Mouse (Mus musculus) neural tube, embryonic 13.5 days (tissue): ENCODE data around the gene Rab29. TPM values are rescaled to one million over a fixed set of nuclear protein-coding genes. Genes with fewer than 3 reads are reported as not detected.
"Not testable (repeated sequence)": the region's sequence is repeated elsewhere in the genome, so short reads cannot be mapped to it uniquely, and the experiment has no call there.

Experiments
- ATAC-seq: fragments of 200-750 bp; cut with Nextera tagmentation; 2 replicates; pipeline ENCODE4 v1.8.0; 2017; ENCODE audit warnings: low read depth, mild to moderate bottlenecking, moderate TSS enrichment, moderate library complexity
- H3K27ac ChIP-seq: fragments of 300-500 bp; sonication (generic); replicated peaks from 2 replicates; pipeline ENCODE4 v1.5.1; 2015; ENCODE audit warnings: moderate library complexity, mild to moderate bottlenecking, inconsistent platforms
- H3K27me3 ChIP-seq: fragments of 300-500 bp; sonication (generic); 2 replicates; pipeline ENCODE4 v1.6.1; 2015; ENCODE audit warnings: mild to moderate bottlenecking, inconsistent platforms
- H3K36me3 ChIP-seq: fragments of 300-500 bp; sonication (generic); 2 replicates; pipeline ENCODE4 v1.6.1; 2015; ENCODE audit warnings: mild to moderate bottlenecking, inconsistent platforms
- H3K4me1 ChIP-seq: fragments of 300-500 bp; sonication (generic); replicated peaks from 2 replicates; pipeline ENCODE4 v1.6.1; 2015; ENCODE audit warnings: inconsistent platforms
- H3K4me2 ChIP-seq: fragments of 300-500 bp; sonication (generic); 2 replicates; pipeline ENCODE4 v1.6.1; 2015; ENCODE audit warnings: inconsistent platforms, mild to moderate bottlenecking, moderate library complexity
- H3K4me3 ChIP-seq: fragments of 300-500 bp; sonication (generic); 2 replicates; pipeline ENCODE4 v1.5.1; 2015; ENCODE audit warnings: mild to moderate bottlenecking, inconsistent platforms
- H3K9ac ChIP-seq: fragments of 300-500 bp; sonication (generic); 2 replicates; pipeline ENCODE4 v1.6.1; 2015; ENCODE audit warnings: moderate library complexity, mild to moderate bottlenecking, inconsistent platforms
- H3K9me3 ChIP-seq: fragments of 300-500 bp; sonication (generic); 2 replicates; pipeline ENCODE4 v1.6.1; 2016; ENCODE audit warnings: inconsistent platforms
- WGBS: fragments of 180-500 bp; shearing (Covaris S2); methylation state at CpG from one replicate; pipeline ENCODE4 v1.1.7; 2015; 5-methylcytosine and 5-hydroxymethylcytosine counted together
- polyA plus RNA-seq: library from polyadenylated mRNA; unstranded; fragments of >200 nt; fragmentation: Nextera tagmentation; extraction: Ambion mirVana; gene quantifications from 2 replicates; pipeline ENCODE4 v1.2.1, GENCODE M21; 2015

Gene Rab29
- polyA plus RNA-seq, 1 experiment from 2014 or later = 11.4 TPM

- no peak overlapping the region for H3K27ac ChIP-seq
- H3K9ac ChIP-seq = no peak overlapping the region
- peaks cover 21% of the 10 kb centered on the region for H3K27me3 ChIP-seq
- 93% methylated on average over 3 of the region's 3 CpGs for WGBS
- H3K36me3 ChIP-seq = no peaks in the 10 kb centered on the region
- no peaks in the 10 kb centered on the region for H3K9me3 ChIP-seq
- H3K4me3 ChIP-seq = no peak overlapping the region
- no peak for ATAC-seq
- no peak overlapping the region for H3K4me2 ChIP-seq
- H3K4me1 ChIP-seq = peaks cover 19% of the 10 kb centered on the region
Measured at GRCm38 (mm10) chr1:131908456-131908855, 41.4 kb downstream of the Rab29 start.

- peaks cover 21% of the 10 kb centered on the region for H3K4me1 ChIP-seq
- 94% methylated on average over 2 of the region's 2 CpGs for WGBS
- H3K9me3 ChIP-seq = not testable (repeated sequence)
Measured at GRCm38 (mm10) chr1:131909236-131909635, 42.2 kb downstream of the Rab29 start.

GRCm38 (mm10) chr1:131910001-131910648 is 43.1 kb downstream of the Rab29 start, which contains the start of gene Nucks1:
Gene Nucks1 (plus strand): TSS chr1:131910534.
- Histone ChIP-seq H3K9me3 (no peaks in the 10 kb centered on the region), H3K4me3 (peak within 1 kb of the TSS; percentile 77), H3K4me2 (peak within 1 kb of the TSS; percentile 80), H3K27me3 (peaks cover 21% of the 10 kb centered on the region), H3K27ac (peak within 1 kb of the TSS; percentile 99), H3K4me1 (peaks cover 24% of the 10 kb centered on the region), H3K36me3 (no peaks in the 10 kb centered on the region), H3K9ac (peak within 1 kb of the TSS; percentile 95)
- under 1% methylated on average over 35 of the region's 35 CpGs for WGBS
- peak; percentile 99 for ATAC-seq

More at GRCm38 (mm10) chr1:131909236-131909635, 42.2 kb downstream of the Rab29 start:
- peaks cover 21% of the 10 kb centered on the region for H3K27me3 ChIP-seq
- H3K27ac ChIP-seq, ATAC-seq, H3K4me2 ChIP-seq, H3K36me3 ChIP-seq, H3K4me3 ChIP-seq, H3K9ac ChIP-seq: not testable (repeated sequence)

GRCm38 (mm10) chr1:131910674-131911558 is 43.9 kb downstream of the Rab29 start:
- Histone ChIP-seq H3K9ac (peak overlapping the region; percentile 95), H3K4me3 (peak overlapping the region; percentile 77), H3K9me3 (no peaks in the 10 kb centered on the region), H3K27me3 (peaks cover 21% of the 10 kb centered on the region), H3K27ac (peak overlapping the region; percentile 99), H3K4me2 (peak overlapping the region; percentile 80), H3K36me3 (no peaks in the 10 kb centered on the region), H3K4me1 (peaks cover 31% of the 10 kb centered on the region)
- peak; percentile 88 for ATAC-seq
- WGBS = under 1% methylated on average over 88 of the region's 88 CpGs

GRCm38 (mm10) chr1:131917634-131918033 is 50.6 kb downstream of the Rab29 start:
- ATAC-seq = no peak
- H3K9ac ChIP-seq = no peak overlapping the region
- H3K9me3 ChIP-seq = no peaks in the 10 kb centered on the region
- peaks cover 19% of the 10 kb centered on the region; the same call in 1 of the 2 replicates for H3K4me1 ChIP-seq
- no peak overlapping the region for H3K4me2 ChIP-seq
- H3K4me3 ChIP-seq = no peak overlapping the region
- no peaks in the 10 kb centered on the region for H3K27me3 ChIP-seq
- H3K27ac ChIP-seq = no peak overlapping the region
- 85% methylated on average over 6 of the region's 6 CpGs for WGBS
- H3K36me3 ChIP-seq = peaks cover 33% of the 10 kb centered on the region

- WGBS = 96% methylated on average over 2 of the region's 2 CpGs
- Histone ChIP-seq H3K9ac (no peak overlapping the region), H3K4me2 (no peak overlapping the region), H3K4me1 (peaks cover 13% of the 10 kb centered on the region; the same call in 1 of the 2 replicates), H3K9me3 (no peaks in the 10 kb centered on the region), H3K27me3 (no peaks in the 10 kb centered on the region), H3K4me3 (no peak overlapping the region), H3K27ac (no peak overlapping the region), H3K36me3 (peaks cover 46% of the 10 kb centered on the region)
- ATAC-seq = no peak
Measured at GRCm38 (mm10) chr1:131919052-131919451, 52.0 kb downstream of the Rab29 start.

GRCm38 (mm10) chr1:131922100-131922499 is 55.1 kb downstream of the Rab29 start:
- Histone ChIP-seq H3K4me1 (no peaks in the 10 kb centered on the region; the same call in 1 of the 2 replicates), H3K4me2 (no peak overlapping the region), H3K36me3 (peaks cover 74% of the 10 kb centered on the region), H3K27ac (no peak overlapping the region), H3K9me3 (no peaks in the 10 kb centered on the region), H3K27me3 (no peaks in the 10 kb centered on the region), H3K4me3 (no peak overlapping the region), H3K9ac (no peak overlapping the region)
- WGBS = 93% methylated on average over 3 of the region's 3 CpGs
- ATAC-seq = no peak

Other genes with a start within 250 kb of the Rab29 start
- not detected in 2 replicates for gene Ctse, start 228.9 kb upstream of the Rab29 start, polyA plus RNA-seq
- gene Rab7b, start 178.5 kb upstream of the Rab29 start, polyA plus RNA-seq = 0.36 and 1.8 TPM in 2 replicates
- gene Slc26a9, start 123.2 kb upstream of the Rab29 start, polyA plus RNA-seq = not detected in 2 replicates
- 0.14 and 0.29 TPM in 2 replicates for gene Pm20d1, start 69.8 kb upstream of the Rab29 start, polyA plus RNA-seq
- 13.0 and 13.9 TPM in 2 replicates for gene Slc41a1, start 39.7 kb upstream of the Rab29 start, polyA plus RNA-seq
- 52.3 and 57.8 TPM in 2 replicates for gene Nucks1, start 43.3 kb downstream of the Rab29 start, polyA plus RNA-seq
- 4.7 and 5.9 TPM in 2 replicates for gene Slc45a3, start 95.7 kb downstream of the Rab29 start, polyA plus RNA-seq
- gene Elk4, start 140.4 kb downstream of the Rab29 start, polyA plus RNA-seq = 13.1 and 14.2 TPM in 2 replicates
- 7.5 and 8.0 TPM in 2 replicates for gene Mfsd4a, start 200.8 kb downstream of the Rab29 start, polyA plus RNA-seq